Mouse (Mus musculus) neural tube, embryonic 12.5 days (tissue): ENCODE measurements around the gene Ccdc51. TPM values are rescaled to one million over a fixed set of nuclear protein-coding genes. Genes with fewer than 3 reads are reported as not detected.

Experiments used
- ATAC-seq: fragments of 200-750 bp; cut with Nextera tagmentation; 2 replicates; pipeline ENCODE4 v1.8.0; 2017; ENCODE audit warnings: low read depth, mild to moderate bottlenecking, moderate TSS enrichment, moderate library complexity; ENCODE audit not compliant: low FRiP score
- H3K27ac ChIP-seq: fragments of 300-500 bp; sonication (generic); 2 replicates; pipeline ENCODE4 v1.5.1; 2016
- H3K27me3 ChIP-seq: fragments of 300-500 bp; sonication (generic); replicated peaks from 2 replicates; pipeline ENCODE4 v1.6.1; 2016; ENCODE audit warnings: mild to moderate bottlenecking
- H3K36me3 ChIP-seq: fragments of 300-500 bp; sonication (generic); 2 replicates; pipeline ENCODE4 v1.6.1; 2016; ENCODE audit warnings: mild to moderate bottlenecking
- H3K4me1 ChIP-seq: fragments of 300-500 bp; sonication (generic); 2 replicates; pipeline ENCODE4 v1.6.1; 2016
- H3K4me2 ChIP-seq: fragments of 300-500 bp; sonication (generic); replicated peaks from 2 replicates; pipeline ENCODE4 v1.6.1; 2016; ENCODE audit warnings: mild to moderate bottlenecking
- H3K4me3 ChIP-seq: fragments of 300-500 bp; sonication (generic); 2 replicates; pipeline ENCODE4 v1.5.1; 2016
- H3K9ac ChIP-seq: fragments of 300-500 bp; sonication (generic); 2 replicates; pipeline ENCODE4 v1.6.1; 2016; ENCODE audit warnings: mild to moderate bottlenecking
- H3K9me3 ChIP-seq: fragments of 300-500 bp; sonication (generic); 2 replicates; pipeline ENCODE4 v1.6.1; 2016; ENCODE audit warnings: mild to moderate bottlenecking
- WGBS: fragments of 180-500 bp; shearing (Covaris S2); methylation state at CpG from one replicate; pipeline ENCODE4 v1.1.7; 2016; 5-methylcytosine and 5-hydroxymethylcytosine counted together
- polyA plus RNA-seq: library from polyadenylated mRNA; unstranded; fragments of >200 nt; fragmentation: Nextera tagmentation; extraction: Ambion mirVana; gene quantifications from 2 replicates; pipeline ENCODE4 v1.2.1, GENCODE M21; 2016

Gene Ccdc51
- polyA plus RNA-seq, 1 experiment from 2014 or later = 14.5 TPM

GRCm38 (mm10) chr9:109092799-109093198 lies 10.5 kb downstream of the Ccdc51 start:
- 47% methylated on average over 6 of the region's 6 CpGs for WGBS

GRCm38 (mm10) chr9:109093786-109094552 lies 11.7 kb downstream of the Ccdc51 start:
- ATAC-seq = no peak
- Histone ChIP-seq H3K27ac (0 out of 2 replicates have a peak overlapping the region, but pooled peaks have one; percentile 20), H3K9ac (peak overlapping the region; percentile 93; the same call in 1 of the 2 replicates), H3K9me3 (no peaks in the 10 kb centered on the region), H3K27me3 (no peaks in the 10 kb centered on the region), H3K4me2 (peak overlapping the region; percentile 88), H3K36me3 (peaks cover 33% of the 10 kb centered on the region), H3K4me1 (peaks cover 43% of the 10 kb centered on the region), H3K4me3 (peak overlapping the region; percentile 72; the same call in 1 of the 2 replicates)
- 19% methylated on average over 11 of the region's 11 CpGs for WGBS

More at GRCm38 (mm10) chr9:109092799-109093198, 10.5 kb downstream of the Ccdc51 start:
- Histone ChIP-seq H3K4me1 (peaks cover 32% of the 10 kb centered on the region), H3K9me3 (no peaks in the 10 kb centered on the region), H3K4me2 (no peak overlapping the region), H3K9ac (no peak overlapping the region), H3K27me3 (no peaks in the 10 kb centered on the region), H3K4me3 (no peak overlapping the region), H3K36me3 (peaks cover 33% of the 10 kb centered on the region), H3K27ac (no peak overlapping the region)
- no peak for ATAC-seq

DNA sequence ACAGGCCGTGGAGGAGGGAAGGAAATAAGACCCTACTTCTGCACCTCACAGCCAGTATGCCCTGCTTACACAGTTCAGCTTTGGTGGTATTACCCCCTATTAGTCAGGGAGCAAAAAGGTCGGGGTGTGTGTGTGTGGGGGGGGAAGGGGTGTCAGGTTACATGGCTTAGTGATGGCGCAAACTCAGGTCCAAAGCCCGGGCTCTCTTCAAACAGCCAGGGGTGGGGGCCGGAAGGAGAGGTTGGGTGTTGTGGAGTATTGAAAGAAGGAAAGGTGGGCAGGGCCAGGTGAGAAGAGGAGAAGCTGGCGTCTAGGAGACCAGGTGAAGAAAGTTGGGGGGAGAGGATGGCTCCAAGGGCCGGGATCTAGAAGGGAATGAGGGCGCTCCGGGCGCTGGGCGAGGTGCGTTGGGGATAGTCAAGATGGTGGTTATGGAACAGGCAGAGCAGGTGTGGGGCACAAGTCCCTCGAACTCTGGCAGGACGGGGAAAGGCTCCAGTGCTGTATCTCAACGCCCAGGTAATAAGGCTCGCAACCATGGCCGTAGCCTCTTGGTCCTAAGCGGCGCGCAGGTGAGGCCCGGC lies 12.4 kb downstream of the Ccdc51 start:
- H3K9ac ChIP-seq = peak overlapping the region; percentile 93
- H3K27me3 ChIP-seq = no peaks in the 10 kb centered on the region
- peaks cover 32% of the 10 kb centered on the region for H3K36me3 ChIP-seq
- no peaks in the 10 kb centered on the region for H3K9me3 ChIP-seq
- peak overlapping the region; percentile 100 for H3K27ac ChIP-seq
- WGBS = under 1% methylated on average over 21 of the region's 21 CpGs
- ATAC-seq = peak; percentile 8; the same call in 1 of the 2 replicates
- H3K4me2 ChIP-seq = peak overlapping the region; percentile 88
- peak overlapping the region; percentile 72 for H3K4me3 ChIP-seq
- H3K4me1 ChIP-seq = peaks cover 50% of the 10 kb centered on the region

DNA sequence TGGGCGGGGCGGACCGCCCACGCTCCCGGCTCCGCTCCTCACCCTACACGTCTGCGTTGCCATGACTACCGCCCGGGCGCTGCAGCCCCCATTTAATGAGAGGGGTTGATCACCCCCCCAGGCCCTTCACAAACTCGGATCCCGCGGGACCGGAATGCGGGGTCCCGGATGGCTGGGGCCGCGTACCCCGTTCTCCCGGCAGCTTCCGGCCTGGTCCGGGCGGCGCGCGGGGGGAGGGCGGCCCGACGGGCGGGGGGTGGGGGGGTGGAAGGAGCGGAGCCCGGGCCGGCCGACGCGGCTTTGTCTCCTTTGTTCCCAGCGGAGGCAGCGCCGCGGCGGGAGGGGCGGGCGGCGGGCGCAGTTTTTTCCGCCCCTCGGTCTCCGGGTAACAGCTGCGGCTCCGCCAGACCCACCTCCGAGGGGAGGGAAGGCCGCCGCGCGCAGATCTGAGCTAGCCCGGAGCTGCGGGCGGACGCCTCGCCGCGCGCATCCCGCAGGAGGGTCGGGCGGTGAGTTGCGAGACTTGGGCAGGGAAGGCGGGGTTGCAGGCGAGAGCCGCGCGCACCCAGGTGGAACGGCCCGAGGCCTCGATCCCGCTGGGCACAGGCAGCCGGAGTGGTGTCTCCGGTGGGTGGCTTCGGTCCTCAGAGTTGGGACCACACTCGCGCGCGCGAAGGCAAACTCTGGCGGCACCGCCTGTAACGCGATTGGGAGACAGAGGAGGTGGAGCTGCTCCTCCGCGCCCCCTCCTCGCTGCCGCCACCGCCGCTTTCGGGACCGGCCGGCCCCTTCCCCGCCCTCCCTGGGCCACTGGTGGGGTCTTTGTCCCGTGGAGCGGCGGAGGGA lies 13.1 kb downstream of the Ccdc51 start, which contains the start of gene Plxnb1:
Plxnb1 (plus strand) TSS at position 253 of the 846 bp plus-strand sequence.
- Histone ChIP-seq H3K36me3 (peaks cover 34% of the 10 kb centered on the region), H3K9me3 (no peaks in the 10 kb centered on the region), H3K4me2 (peak within 1 kb of the TSS; percentile 88), H3K4me3 (peak within 1 kb of the TSS; percentile 72), H3K27ac (peak within 1 kb of the TSS; percentile 100), H3K4me1 (peaks cover 53% of the 10 kb centered on the region), H3K9ac (peak within 1 kb of the TSS; percentile 93), H3K27me3 (no peaks in the 10 kb centered on the region)
- under 1% methylated on average over 93 of the region's 102 CpGs for WGBS
- ATAC-seq = peak; percentile 71

DNA sequence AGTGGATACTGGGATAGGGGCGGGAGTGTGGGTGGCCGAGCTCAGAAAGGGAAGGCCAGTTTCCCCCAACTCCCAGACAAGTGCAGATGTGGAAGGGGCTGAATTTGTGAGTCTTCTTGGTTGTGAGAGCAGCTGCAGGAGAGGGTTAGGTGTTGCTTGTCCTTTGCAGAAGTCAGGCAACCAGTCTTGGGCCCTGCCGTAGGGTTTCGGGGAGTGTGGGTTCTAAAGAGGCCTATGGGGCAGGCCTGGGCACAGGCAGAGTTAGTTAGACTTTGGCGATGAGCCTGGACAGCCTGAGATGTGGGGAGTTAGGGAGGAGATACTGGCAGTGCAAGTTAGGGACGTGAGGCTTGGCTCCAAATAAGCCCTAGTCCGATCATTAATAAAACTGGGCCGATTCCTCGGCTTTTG lies 14.0 kb downstream of the Ccdc51 start:
- Histone ChIP-seq H3K4me1 (peaks cover 54% of the 10 kb centered on the region), H3K36me3 (peaks cover 36% of the 10 kb centered on the region), H3K9me3 (no peaks in the 10 kb centered on the region), H3K27ac (peak overlapping the region; percentile 100), H3K9ac (peak overlapping the region; percentile 93), H3K27me3 (no peaks in the 10 kb centered on the region), H3K4me3 (peak overlapping the region; percentile 72), H3K4me2 (peak overlapping the region; percentile 88)
- 0 out of 2 replicates have a peak, but pooled peaks have one; percentile 4 for ATAC-seq
- WGBS = 11% methylated on average over 9 of the region's 9 CpGs

DNA sequence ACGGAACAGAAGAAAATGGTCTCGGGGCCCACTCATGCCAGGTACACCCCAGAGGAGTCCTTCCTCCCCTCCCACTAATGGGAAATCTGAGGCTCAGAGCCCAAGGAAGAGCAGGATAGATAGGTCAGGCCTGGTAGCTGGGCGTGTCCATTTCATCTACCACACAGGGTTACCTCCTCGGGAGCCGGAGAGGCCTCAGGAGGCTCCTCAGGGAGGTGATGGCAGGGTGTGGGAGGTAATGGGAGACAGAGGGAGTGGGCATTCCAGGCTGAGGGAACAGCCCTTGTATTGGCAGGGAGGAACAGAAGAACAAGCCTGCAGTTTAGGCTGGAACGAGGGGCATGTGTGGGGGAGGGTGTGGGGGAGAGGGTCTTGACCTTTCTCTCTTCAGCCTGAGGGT lies 14.6 kb downstream of the Ccdc51 start:
- Histone ChIP-seq H3K9me3 (no peaks in the 10 kb centered on the region), H3K4me2 (peak overlapping the region; percentile 88), H3K27me3 (no peaks in the 10 kb centered on the region), H3K36me3 (peaks cover 36% of the 10 kb centered on the region), H3K9ac (peak overlapping the region; percentile 93), H3K4me3 (peak overlapping the region; percentile 72), H3K4me1 (peaks cover 54% of the 10 kb centered on the region), H3K27ac (peak overlapping the region; percentile 100)
- no peak for ATAC-seq
- WGBS = 17% methylated on average over 6 of the region's 6 CpGs

DNA sequence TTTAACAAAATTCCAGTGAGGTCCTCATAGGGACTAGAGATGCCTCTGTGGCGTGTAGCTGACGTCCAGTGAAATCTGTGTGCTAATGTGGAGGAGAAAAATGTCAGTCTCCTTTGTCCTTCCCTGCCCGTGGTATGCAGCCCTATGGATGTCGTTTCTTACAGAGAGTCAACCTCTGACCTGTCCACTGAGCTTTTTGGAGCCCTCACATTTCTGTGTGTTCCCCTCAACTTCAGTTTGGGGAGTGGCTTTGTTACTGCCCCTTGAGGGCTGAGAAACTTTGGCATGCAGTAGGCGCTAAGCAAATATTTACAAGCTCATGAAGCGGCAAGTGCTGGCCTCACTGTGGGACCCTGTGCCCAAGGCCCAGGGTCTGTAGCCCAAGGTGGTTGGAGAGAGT lies 15.0 kb downstream of the Ccdc51 start:
- no peaks in the 10 kb centered on the region for H3K27me3 ChIP-seq
- H3K27ac ChIP-seq = peak overlapping the region; percentile 100; the same call in 1 of the 2 replicates
- peak overlapping the region; percentile 72 for H3K4me3 ChIP-seq
- H3K36me3 ChIP-seq = peaks cover 37% of the 10 kb centered on the region
- peak overlapping the region; percentile 88 for H3K4me2 ChIP-seq
- peak overlapping the region; percentile 93 for H3K9ac ChIP-seq
- no peak for ATAC-seq
- H3K9me3 ChIP-seq = no peaks in the 10 kb centered on the region
- H3K4me1 ChIP-seq = peaks cover 54% of the 10 kb centered on the region
- 16% methylated on average over 6 of the region's 6 CpGs for WGBS

DNA sequence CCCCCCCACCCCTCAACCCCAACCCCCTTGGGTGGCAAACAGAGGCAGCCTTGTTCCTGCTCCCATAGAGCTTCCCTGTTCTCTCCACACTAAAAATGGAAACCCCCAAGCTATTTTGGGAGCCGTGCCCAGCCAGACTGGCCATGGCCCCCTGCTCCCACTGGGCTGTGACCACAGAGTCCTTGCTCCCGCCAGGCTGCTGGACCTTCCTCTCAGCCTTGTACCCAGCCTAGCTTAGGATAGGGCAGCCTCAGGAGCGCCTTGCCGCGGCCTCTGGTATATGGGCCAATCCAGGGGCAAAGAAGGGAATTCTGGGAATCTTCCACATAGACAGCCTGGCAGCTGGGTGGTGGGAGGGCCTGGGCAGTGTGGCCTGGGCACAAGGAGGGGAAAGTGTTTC lies 15.5 kb downstream of the Ccdc51 start:
- H3K4me2 ChIP-seq = peak overlapping the region; percentile 88
- H3K27ac ChIP-seq = 0 out of 2 replicates have a peak overlapping the region, but pooled peaks have one; percentile 100
- H3K27me3 ChIP-seq = no peaks in the 10 kb centered on the region
- peaks cover 54% of the 10 kb centered on the region for H3K4me1 ChIP-seq
- no peak for ATAC-seq
- 56% methylated on average over 5 of the region's 5 CpGs for WGBS
- no peaks in the 10 kb centered on the region for H3K9me3 ChIP-seq
- H3K4me3 ChIP-seq = peak overlapping the region; percentile 72
- peak overlapping the region; percentile 93 for H3K9ac ChIP-seq
- H3K36me3 ChIP-seq = peaks cover 38% of the 10 kb centered on the region

DNA sequence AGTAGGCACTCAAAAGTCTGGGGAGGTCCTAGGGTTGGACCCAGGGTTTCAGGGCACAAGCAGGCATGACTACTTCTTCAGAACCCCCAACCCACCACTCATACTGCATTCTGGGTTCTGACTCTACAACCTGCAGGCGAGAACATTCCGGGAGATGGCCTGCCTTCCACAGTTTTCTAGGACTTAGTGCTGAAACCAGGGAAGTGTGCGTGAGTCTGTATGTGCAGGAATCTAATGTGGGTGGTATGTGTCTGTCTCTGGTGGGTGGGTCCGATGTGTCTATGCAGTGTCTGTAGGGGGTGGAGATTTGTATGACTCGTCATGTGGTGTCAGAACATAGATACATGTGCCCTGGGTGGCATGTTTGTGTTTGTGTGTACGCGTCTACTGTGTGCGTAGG lies 16.1 kb downstream of the Ccdc51 start:
- peaks cover 42% of the 10 kb centered on the region for H3K36me3 ChIP-seq
- peak overlapping the region; percentile 93 for H3K9ac ChIP-seq
- H3K4me3 ChIP-seq = peak overlapping the region; percentile 72
- ATAC-seq = no peak
- peaks cover 52% of the 10 kb centered on the region for H3K4me1 ChIP-seq
- no peaks in the 10 kb centered on the region for H3K27me3 ChIP-seq
- H3K9me3 ChIP-seq = no peaks in the 10 kb centered on the region
- peak overlapping the region; percentile 88 for H3K4me2 ChIP-seq
- 93% methylated on average over 8 of the region's 8 CpGs for WGBS
- no peak overlapping the region for H3K27ac ChIP-seq

DNA sequence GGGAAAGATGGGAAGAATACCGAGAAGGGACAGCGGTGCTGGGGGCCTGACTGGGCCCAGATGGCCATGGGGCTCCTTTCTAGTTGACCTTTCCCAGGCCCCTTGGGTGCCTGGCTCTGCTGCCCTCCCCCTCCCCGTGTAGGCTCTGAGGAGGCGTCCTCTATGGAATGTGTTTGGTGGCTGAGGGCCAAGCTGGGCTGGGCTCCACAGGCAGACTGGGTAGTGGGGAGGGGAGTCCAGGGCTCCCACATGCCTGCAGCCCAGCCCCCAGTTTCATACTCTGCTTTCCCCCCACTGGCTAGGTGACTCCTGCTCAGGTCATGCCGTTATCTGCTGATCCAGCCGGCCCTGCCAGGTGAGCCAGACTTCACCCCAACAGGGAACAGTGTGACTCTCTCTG lies 16.7 kb downstream of the Ccdc51 start:
- WGBS = 52% methylated on average over 6 of the region's 6 CpGs
- peaks cover 46% of the 10 kb centered on the region for H3K4me1 ChIP-seq

DNA sequence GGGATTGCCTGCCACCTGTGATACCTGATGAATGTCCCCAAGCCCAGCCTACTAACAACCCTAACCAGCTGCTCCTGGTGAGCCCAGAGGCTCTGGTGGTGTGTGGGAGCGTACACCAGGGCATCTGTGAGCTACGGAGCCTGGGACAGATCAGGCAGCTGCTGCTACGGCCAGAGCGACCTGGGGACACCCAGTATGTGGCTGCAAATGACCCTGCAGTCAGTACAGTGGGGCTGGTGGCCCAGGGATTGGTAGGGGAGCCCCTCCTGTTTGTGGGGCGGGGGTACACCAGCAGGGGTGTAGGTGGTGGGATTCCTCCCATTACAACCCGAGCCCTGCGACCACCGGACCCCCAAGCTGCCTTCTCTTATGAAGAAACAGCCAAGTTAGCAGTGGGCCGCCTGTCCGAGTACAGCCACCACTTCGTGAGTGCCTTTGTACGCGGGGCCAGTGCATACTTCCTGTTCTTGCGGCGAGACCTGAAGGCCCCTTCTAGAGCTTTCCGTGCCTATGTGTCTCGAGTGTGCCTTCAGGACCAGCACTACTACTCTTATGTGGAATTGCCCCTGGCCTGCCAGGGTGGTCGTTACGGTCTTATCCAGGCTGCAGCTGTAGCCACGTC lies 18.1 kb downstream of the Ccdc51 start:
- ATAC-seq = no peak
- peaks cover 49% of the 10 kb centered on the region for H3K4me1 ChIP-seq
- H3K36me3 ChIP-seq = peaks cover 62% of the 10 kb centered on the region
- H3K4me3 ChIP-seq = no peak overlapping the region
- 88% methylated on average over 20 of the region's 20 CpGs for WGBS
- 0 out of 2 replicates have a peak overlapping the region, but pooled peaks have one; percentile 26 for H3K27ac ChIP-seq
- H3K9me3 ChIP-seq = no peaks in the 10 kb centered on the region
- H3K4me2 ChIP-seq = no peak overlapping the region
- no peak overlapping the region for H3K9ac ChIP-seq
- no peaks in the 10 kb centered on the region for H3K27me3 ChIP-seq

More for the DNA sequence above, 16.7 kb downstream of the Ccdc51 start:
- Histone ChIP-seq H3K4me3 (no peak overlapping the region), H3K9ac (peak overlapping the region; percentile 93), H3K9me3 (no peaks in the 10 kb centered on the region), H3K27me3 (no peaks in the 10 kb centered on the region), H3K36me3 (peaks cover 48% of the 10 kb centered on the region), H3K27ac (no peak overlapping the region), H3K4me2 (peak overlapping the region; percentile 88)
- ATAC-seq = no peak
